Mouse (Mus musculus): ENCODE measurements at regions not wholly inside any gene's neighbourhood (a gene's known extent, or its start where the extent isn't known, plus 50 kb on each side); places are given as distances from the start of the nearest gene placed in this dataset.
A peak's percentile ranks its signal among the peaks of the same experiment; 100 is the strongest.

DNA sequence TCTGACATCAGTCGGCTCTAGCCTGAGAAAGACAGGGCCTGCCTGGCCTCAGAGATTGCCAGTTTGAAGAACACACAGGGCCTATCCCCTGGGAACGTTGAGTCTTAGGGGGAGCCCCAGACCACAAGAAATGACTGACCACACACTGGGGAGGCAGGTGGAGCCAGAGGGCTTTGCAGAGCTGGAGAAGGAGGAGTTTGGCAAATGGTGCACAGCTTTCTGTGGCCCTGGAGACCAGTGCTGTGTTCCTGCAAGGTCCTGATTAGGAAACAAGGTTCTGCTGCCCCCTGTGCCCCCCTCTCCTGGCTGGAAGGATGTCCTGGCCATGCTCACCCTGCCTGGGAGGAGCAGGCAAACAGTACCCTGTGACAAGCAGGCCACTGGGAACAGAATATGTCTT is 82.2 kb upstream of the 1600014C23Rik start:
- Histone ChIP-seq H3K9me3 (ENCODE audit: control insufficient read depth, low read length) (no peaks in the 10 kb centered on the region), H3K4me3 (ENCODE audit: low read length) (no peak overlapping the region), H3K4me2 (ENCODE audit: low read depth, low read length) (no peak overlapping the region), H3K27ac (ENCODE audit: low read length) (no peak overlapping the region), H3K9ac (ENCODE audit: low read length) (no peak overlapping the region), H3K36me3 (ENCODE audit: control insufficient read depth, insufficient read depth, low read length) (no peaks in the 10 kb centered on the region), H3K27me3 (ENCODE audit: control insufficient read depth, insufficient read depth, low read depth, low read length) (no peaks in the 10 kb centered on the region), H3K4me1 (replicated peaks; ENCODE audit: control insufficient read depth, insufficient read depth, low read length) (peaks cover 9% of the 10 kb centered on the region)
- WGBS = 22% methylated on average over 2 of the region's 2 CpGs
- 0 out of 2 replicates have a peak, but pooled peaks have one; percentile 32 for ATAC-seq (ENCODE audit: low read depth)

DNA sequence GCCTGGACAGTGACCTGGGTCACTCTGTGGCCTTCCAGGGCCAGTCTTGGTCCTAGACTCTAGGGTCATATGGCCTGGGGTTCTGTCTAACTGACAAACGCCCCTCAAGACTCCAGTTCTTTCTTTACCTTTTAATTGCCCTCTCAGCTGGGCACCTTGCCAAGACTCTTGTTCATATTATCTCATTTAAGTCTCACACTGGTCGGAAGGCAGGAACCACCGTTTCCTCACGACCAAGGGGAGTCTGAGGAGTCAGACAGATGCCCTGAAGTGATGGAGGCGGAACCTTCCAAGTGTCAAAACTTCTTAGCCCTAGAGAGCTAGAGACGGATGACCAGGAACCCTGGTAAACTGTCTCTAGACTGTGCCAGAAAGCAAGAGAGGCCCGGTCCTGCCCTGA is 81.7 kb upstream of the 1600014C23Rik start:
- no peaks in the 10 kb centered on the region for H3K27me3 ChIP-seq (ENCODE audit: control insufficient read depth, insufficient read depth, low read depth, low read length)

DNA sequence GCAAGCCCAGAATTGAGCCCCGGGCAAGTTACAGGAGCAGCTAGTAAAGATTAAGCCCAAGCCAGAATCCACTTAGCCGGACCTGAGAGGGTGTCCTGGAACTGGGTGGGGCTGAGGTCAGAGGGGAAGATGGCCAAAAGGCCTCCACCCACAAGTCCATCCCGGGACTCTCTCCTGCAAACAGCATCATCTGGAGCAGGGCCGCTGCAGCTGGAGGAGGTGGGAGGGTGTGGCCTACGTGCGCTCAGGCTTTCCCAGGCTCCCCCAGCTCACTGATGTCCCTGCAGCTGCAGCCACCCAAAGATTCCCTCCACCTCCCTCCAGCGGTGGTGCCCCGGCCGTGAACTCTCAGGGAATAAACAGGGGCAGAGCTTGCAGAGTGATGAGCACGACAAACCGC is 80.9 kb upstream of the 1600014C23Rik start:
- Histone ChIP-seq H3K36me3 (ENCODE audit: control insufficient read depth, insufficient read depth, low read length) (no peaks in the 10 kb centered on the region), H3K27ac (ENCODE audit: low read length) (no peak overlapping the region), H3K4me3 (ENCODE audit: low read length) (no peak overlapping the region), H3K4me1 (replicated peaks; ENCODE audit: control insufficient read depth, insufficient read depth, low read length) (peaks cover 9% of the 10 kb centered on the region), H3K27me3 (ENCODE audit: control insufficient read depth, insufficient read depth, low read depth, low read length) (no peaks in the 10 kb centered on the region), H3K4me2 (ENCODE audit: low read depth, low read length) (no peak overlapping the region), H3K9me3 (ENCODE audit: control insufficient read depth, low read length) (no peaks in the 10 kb centered on the region), H3K9ac (ENCODE audit: low read length) (no peak overlapping the region)
- WGBS = 14% methylated on average over 11 of the region's 11 CpGs
- ATAC-seq (ENCODE audit: low read depth) = no peak; the same call in 1 of the 2 replicates

More for the DNA sequence above, 81.7 kb upstream of the 1600014C23Rik start:
- Histone ChIP-seq H3K4me1 (replicated peaks; ENCODE audit: control insufficient read depth, insufficient read depth, low read length) (peaks cover 9% of the 10 kb centered on the region), H3K9ac (ENCODE audit: low read length) (no peak overlapping the region), H3K9me3 (ENCODE audit: control insufficient read depth, low read length) (no peaks in the 10 kb centered on the region), H3K27ac (ENCODE audit: low read length) (no peak overlapping the region), H3K36me3 (ENCODE audit: control insufficient read depth, insufficient read depth, low read length) (no peaks in the 10 kb centered on the region), H3K4me3 (ENCODE audit: low read length) (no peak overlapping the region), H3K4me2 (ENCODE audit: low read depth, low read length) (no peak overlapping the region)
- WGBS = 28% methylated on average over 7 of the region's 7 CpGs
- ATAC-seq (ENCODE audit: low read depth) = 0 out of 2 replicates have a peak, but pooled peaks have one; percentile 15

DNA sequence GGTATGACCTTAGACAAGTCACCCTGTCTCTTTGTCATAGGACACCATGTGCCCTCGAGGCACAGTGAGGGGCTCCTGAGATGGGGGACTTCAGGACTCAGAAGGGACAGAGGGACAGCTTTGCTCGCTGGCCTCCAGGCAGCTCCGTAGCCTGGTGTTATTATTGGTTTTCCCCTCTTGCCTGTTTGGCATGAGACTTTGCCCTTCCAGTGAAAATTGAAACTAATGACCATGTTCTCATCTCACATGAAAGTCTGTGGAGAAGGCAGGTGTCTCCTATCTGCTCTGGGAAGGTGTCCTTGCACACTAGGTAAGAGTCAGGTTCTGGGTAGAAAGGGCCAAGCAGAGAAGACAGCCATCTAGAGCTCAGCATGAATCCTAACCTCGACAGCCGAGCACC is 80.3 kb upstream of the 1600014C23Rik start:
- Histone ChIP-seq H3K4me1 (replicated peaks; ENCODE audit: control insufficient read depth, insufficient read depth, low read length) (peaks cover 9% of the 10 kb centered on the region), H3K27ac (ENCODE audit: low read length) (no peak overlapping the region), H3K27me3 (ENCODE audit: control insufficient read depth, insufficient read depth, low read depth, low read length) (no peaks in the 10 kb centered on the region), H3K36me3 (ENCODE audit: control insufficient read depth, insufficient read depth, low read length) (no peaks in the 10 kb centered on the region), H3K9me3 (ENCODE audit: control insufficient read depth, low read length) (no peaks in the 10 kb centered on the region), H3K9ac (ENCODE audit: low read length) (no peak overlapping the region), H3K4me3 (ENCODE audit: low read length) (no peak overlapping the region), H3K4me2 (ENCODE audit: low read depth, low read length) (no peak overlapping the region)
- WGBS = 71% methylated on average over 5 of the region's 5 CpGs
- no peak for ATAC-seq (ENCODE audit: low read depth)

DNA sequence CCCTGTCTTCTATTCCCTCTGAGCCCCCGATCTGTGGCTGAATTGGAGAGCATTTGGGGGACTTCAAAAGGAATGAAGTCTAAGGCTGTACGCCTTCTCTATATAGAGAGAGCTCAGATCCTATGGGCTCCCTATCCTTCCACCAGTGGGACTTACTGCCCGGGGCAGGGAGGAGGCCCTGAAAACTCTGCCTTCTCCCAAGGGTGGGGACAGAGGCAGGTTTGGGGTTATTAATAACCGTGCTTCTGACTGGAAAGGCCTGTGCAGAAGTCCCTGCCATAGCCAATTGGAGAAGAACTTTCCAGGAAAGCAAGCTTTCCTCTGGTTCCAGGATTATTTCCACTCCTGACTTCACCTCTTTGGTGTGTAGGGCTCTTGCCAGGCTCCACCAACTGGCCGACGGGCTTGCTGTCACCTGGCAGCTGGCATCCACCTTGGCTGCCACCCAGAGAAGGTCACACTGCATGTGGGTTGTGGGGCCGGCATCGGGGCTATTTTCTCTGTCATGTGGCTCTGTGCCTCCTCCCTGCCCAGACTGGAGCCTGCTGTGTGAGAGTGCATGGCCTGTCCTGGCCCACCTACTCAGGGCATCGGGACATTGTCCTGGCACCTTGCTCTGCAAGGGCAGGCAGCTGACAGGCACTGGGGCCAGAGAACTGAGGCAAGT is 78.8 kb upstream of the 1600014C23Rik start:
- no peak overlapping the region for H3K9ac ChIP-seq (ENCODE audit: low read length)

DNA sequence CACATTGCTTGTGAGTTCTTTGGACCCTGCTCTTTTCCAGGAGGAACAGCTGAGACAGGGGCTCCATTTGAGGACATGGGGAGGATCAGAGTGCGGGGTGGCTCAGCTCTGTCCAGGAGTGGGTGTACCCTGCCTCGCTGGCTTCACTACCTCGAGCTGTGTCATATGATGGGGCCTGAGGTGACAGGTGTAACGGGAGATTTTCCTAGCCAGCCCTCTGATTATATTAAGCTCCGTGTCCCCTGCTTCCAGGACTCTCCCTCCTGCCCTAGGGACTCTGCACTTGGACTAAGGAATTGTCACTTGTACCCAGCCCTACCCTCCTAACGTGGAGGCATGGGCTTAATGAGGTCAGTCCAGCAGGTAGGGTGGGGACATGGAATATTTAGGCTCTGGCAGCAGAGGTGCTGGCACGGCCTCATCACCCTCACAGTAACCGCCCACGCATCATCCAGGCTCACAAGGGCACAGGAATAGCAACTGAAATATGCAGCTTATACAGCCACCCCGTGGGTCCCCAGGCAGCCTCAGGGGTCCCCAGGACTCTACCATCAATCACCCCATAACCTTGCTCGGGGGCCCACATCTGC is 78.1 kb upstream of the 1600014C23Rik start:
- H3K9ac ChIP-seq (ENCODE audit: low read length) = no peak overlapping the region

More for the DNA sequence above, 78.8 kb upstream of the 1600014C23Rik start:
- Histone ChIP-seq H3K27ac (ENCODE audit: low read length) (no peak overlapping the region), H3K4me1 (replicated peaks; ENCODE audit: control insufficient read depth, insufficient read depth, low read length) (peaks cover 13% of the 10 kb centered on the region), H3K27me3 (ENCODE audit: control insufficient read depth, insufficient read depth, low read depth, low read length) (no peaks in the 10 kb centered on the region), H3K4me3 (ENCODE audit: low read length) (no peak overlapping the region), H3K9me3 (ENCODE audit: control insufficient read depth, low read length) (no peaks in the 10 kb centered on the region), H3K4me2 (ENCODE audit: low read depth, low read length) (no peak overlapping the region), H3K36me3 (ENCODE audit: control insufficient read depth, insufficient read depth, low read length) (no peaks in the 10 kb centered on the region)
- 83% methylated on average over 9 of the region's 9 CpGs for WGBS
- ATAC-seq (ENCODE audit: low read depth) = no peak

DNA sequence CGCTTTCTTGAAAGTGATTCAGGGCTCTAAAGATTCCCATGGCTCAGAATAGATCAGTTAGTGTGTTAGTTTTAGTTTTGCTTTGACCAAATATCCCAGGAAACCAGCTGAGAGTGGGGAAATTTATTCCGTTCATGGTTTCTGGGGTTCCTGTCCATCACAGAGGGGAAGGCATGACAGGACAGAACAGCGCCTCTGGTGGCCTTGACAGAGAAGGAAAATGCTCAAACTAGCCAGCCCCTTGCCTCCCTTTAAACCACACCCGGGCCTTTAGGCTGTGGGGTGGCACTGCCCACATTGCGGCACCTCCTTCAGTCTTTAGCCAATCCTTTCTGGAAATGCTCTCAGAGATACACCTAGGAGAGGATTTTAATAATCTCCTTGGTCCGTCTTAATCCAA is 76.1 kb upstream of the 1600014C23Rik start:
- H3K9ac ChIP-seq (ENCODE audit: low read length) = no peak overlapping the region
- ATAC-seq (ENCODE audit: low read depth) = no peak
- peaks cover 4% of the 10 kb centered on the region; the same call in 1 of the 2 replicates for H3K27me3 ChIP-seq (ENCODE audit: control insufficient read depth, insufficient read depth, low read depth, low read length)
- WGBS = 93% methylated on average over 6 of the region's 6 CpGs
- no peak overlapping the region for H3K4me2 ChIP-seq (ENCODE audit: low read depth, low read length)
- H3K4me1 ChIP-seq (replicated peaks; ENCODE audit: control insufficient read depth, insufficient read depth, low read length) = peaks cover 29% of the 10 kb centered on the region
- no peak overlapping the region for H3K4me3 ChIP-seq (ENCODE audit: low read length)
- no peaks in the 10 kb centered on the region for H3K9me3 ChIP-seq (ENCODE audit: control insufficient read depth, low read length)
- no peaks in the 10 kb centered on the region for H3K36me3 ChIP-seq (ENCODE audit: control insufficient read depth, insufficient read depth, low read length)
- no peak overlapping the region for H3K27ac ChIP-seq (ENCODE audit: low read length)

More for the DNA sequence above, 78.1 kb upstream of the 1600014C23Rik start:
- no peak overlapping the region for H3K27ac ChIP-seq (ENCODE audit: low read length)
- H3K27me3 ChIP-seq (ENCODE audit: control insufficient read depth, insufficient read depth, low read depth, low read length) = no peaks in the 10 kb centered on the region
- H3K4me1 ChIP-seq (replicated peaks; ENCODE audit: control insufficient read depth, insufficient read depth, low read length) = peaks cover 20% of the 10 kb centered on the region
- no peak overlapping the region for H3K4me3 ChIP-seq (ENCODE audit: low read length)
- no peaks in the 10 kb centered on the region for H3K9me3 ChIP-seq (ENCODE audit: control insufficient read depth, low read length)
- 81% methylated on average over 11 of the region's 11 CpGs for WGBS
- no peaks in the 10 kb centered on the region for H3K36me3 ChIP-seq (ENCODE audit: control insufficient read depth, insufficient read depth, low read length)
- no peak overlapping the region for H3K4me2 ChIP-seq (ENCODE audit: low read depth, low read length)
- ATAC-seq (ENCODE audit: low read depth) = no peak

DNA sequence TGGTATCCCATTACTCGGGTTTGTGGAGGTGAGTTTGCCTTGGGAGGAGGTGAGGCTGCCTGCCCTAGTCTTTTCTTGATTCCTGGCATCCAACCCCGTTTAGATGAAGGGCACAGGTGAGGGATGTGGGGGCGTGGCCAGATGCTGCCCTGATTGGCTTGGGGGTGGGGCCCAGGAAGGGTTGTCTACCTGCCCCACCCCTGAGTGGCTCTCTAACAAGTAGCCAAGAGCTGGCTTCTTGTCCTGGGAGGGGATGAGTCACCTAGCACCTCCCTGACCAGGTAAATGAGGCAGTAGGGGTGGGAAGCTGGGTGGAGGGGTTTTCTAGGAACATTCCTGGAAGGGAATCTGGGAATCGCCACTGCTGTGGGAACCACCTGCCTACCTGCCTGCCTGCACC is 74.7 kb upstream of the 1600014C23Rik start:
- no peak overlapping the region for H3K4me2 ChIP-seq (ENCODE audit: low read depth, low read length)
- peaks cover 27% of the 10 kb centered on the region for H3K4me1 ChIP-seq (replicated peaks; ENCODE audit: control insufficient read depth, insufficient read depth, low read length)
- no peaks in the 10 kb centered on the region for H3K36me3 ChIP-seq (ENCODE audit: control insufficient read depth, insufficient read depth, low read length)
- H3K27me3 ChIP-seq (ENCODE audit: control insufficient read depth, insufficient read depth, low read depth, low read length) = peaks cover 4% of the 10 kb centered on the region; the same call in 1 of the 2 replicates
- no peak overlapping the region for H3K9ac ChIP-seq (ENCODE audit: low read length)
- no peaks in the 10 kb centered on the region for H3K9me3 ChIP-seq (ENCODE audit: control insufficient read depth, low read length)
- H3K27ac ChIP-seq (ENCODE audit: low read length) = no peak overlapping the region
- H3K4me3 ChIP-seq (ENCODE audit: low read length) = no peak overlapping the region
- 43% methylated on average over 4 of the region's 4 CpGs for WGBS
- no peak for ATAC-seq (ENCODE audit: low read depth)

DNA sequence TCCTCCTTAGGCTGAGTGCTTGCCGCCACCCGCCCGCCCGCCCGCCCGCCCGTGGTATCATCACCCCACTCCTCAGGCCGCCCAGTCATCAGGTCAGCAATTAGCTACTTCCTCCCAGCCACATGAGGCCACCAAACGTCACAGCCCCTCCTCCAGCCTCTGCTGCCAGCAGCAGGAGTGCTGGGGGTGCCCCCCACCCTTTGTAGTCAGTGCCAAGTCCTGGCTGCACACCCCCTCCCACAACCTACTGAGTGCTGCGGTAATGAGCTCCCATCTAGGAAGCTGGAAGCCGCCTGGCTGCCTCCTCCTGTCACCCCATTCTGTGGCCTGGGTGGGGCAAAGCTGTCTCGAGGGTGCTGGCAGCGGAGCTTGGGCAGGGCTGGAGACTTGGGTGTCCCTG is 73.8 kb upstream of the 1600014C23Rik start:
- peaks cover 27% of the 10 kb centered on the region for H3K4me1 ChIP-seq (replicated peaks; ENCODE audit: control insufficient read depth, insufficient read depth, low read length)
- 7% methylated on average over 7 of the region's 13 CpGs for WGBS
- peak; percentile 61 for ATAC-seq (ENCODE audit: low read depth)
- 0 out of 2 replicates have a peak overlapping the region, but pooled peaks have one; percentile 41 for H3K9ac ChIP-seq (ENCODE audit: low read length)
- no peaks in the 10 kb centered on the region for H3K36me3 ChIP-seq (ENCODE audit: control insufficient read depth, insufficient read depth, low read length)
- H3K4me3 ChIP-seq (ENCODE audit: low read length) = no peak overlapping the region
- no peaks in the 10 kb centered on the region for H3K9me3 ChIP-seq (ENCODE audit: control insufficient read depth, low read length)
- peaks cover 4% of the 10 kb centered on the region; the same call in 1 of the 2 replicates for H3K27me3 ChIP-seq (ENCODE audit: control insufficient read depth, insufficient read depth, low read depth, low read length)
- no peak overlapping the region for H3K4me2 ChIP-seq (ENCODE audit: low read depth, low read length)
- no peak overlapping the region for H3K27ac ChIP-seq (ENCODE audit: low read length)

Data from lung, embryonic 16.5 days (tissue).